Mouse (Mus musculus): ENCODE results near the gene Snx25. TPM values are rescaled to one million over a fixed set of nuclear protein-coding genes. Genes with fewer than 3 reads are reported as not detected.

Gene Snx25
- polyA plus RNA-seq, 1 experiment from 2014 or later = 4.8 TPM

DNA sequence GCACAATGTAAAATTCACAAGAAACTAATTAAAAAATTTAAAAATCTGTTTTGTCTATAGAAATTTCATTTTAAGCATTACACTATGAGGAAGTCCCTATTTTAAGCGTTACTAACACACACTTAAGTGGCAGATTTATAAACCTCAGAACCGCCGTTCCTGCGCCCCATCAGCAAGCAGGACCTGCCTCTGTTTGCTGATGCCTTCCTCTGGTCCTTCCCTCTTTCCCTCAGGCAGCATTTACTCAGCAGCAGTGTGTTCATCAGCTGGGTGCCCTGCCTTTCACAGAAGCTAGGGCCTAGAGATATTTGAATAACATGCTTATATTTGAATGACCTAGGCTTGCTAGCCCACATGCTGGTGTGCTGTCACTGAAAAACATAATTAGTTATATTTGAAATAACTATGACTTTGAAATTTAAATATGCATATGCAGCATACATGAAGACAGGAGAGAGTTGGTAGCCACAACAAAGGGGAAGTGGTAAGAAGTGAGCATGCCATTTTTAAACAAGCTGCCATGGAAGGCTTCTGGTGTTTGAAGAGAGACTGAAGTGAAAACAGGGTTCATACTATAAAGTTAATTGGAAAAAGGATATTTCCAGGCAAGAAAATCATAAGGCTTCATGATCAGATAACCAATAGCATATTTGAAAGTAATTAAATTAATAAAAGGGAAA, 161.2 kb downstream of the Snx25 start:
- Histone ChIP-seq H3K4me3 (ENCODE audit: low read length) (no peak overlapping the region), H3K27ac (ENCODE audit: low read length) (no peak overlapping the region), H3K9me3 (replicated peaks; ENCODE audit: control insufficient read depth, low read length) (no peaks in the 10 kb centered on the region), H3K9ac (ENCODE audit: low read length) (no peak overlapping the region), H3K4me2 (ENCODE audit: low read depth, low read length) (no peak overlapping the region), H3K27me3 (ENCODE audit: control insufficient read depth, insufficient read depth, low read length) (no peaks in the 10 kb centered on the region), H3K4me1 (ENCODE audit: control insufficient read depth, insufficient read depth, low read length) (no peaks in the 10 kb centered on the region), H3K36me3 (ENCODE audit: control insufficient read depth, insufficient read depth) (peaks cover 18% of the 10 kb centered on the region)
- 92% methylated on average over 4 of the region's 4 CpGs for WGBS
- ATAC-seq (replicated peaks; ENCODE audit: extremely low read depth, insufficient read depth, low FRiP score) = no peak

DNA sequence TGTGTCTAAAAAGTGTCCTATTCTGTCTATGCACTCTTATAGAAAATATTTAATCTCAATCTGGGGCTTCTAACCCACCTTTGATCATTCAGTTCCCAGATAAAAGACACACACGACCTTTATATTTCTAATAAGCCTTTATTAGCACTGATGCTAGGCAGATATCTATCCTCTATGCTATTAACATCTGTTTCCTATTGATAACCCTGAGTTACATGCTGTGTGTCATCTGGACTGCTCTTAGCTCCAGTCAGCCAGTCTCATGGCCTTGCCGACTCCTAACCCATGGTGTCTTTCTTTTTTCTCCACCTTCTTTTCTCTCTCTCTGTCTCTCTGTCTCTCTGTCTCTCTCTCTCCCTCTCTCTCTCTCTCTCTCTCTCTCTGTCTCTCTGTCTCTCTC, 163.8 kb downstream of the Snx25 start:
- no peak for ATAC-seq (replicated peaks; ENCODE audit: extremely low read depth, insufficient read depth, low FRiP score)
- Histone ChIP-seq H3K36me3 (ENCODE audit: control insufficient read depth, insufficient read depth) (peaks cover 19% of the 10 kb centered on the region; the same call in 1 of the 2 replicates), H3K9me3 (replicated peaks; ENCODE audit: control insufficient read depth, low read length) (no peaks in the 10 kb centered on the region), H3K9ac (ENCODE audit: low read length) (no peak overlapping the region), H3K27me3 (ENCODE audit: control insufficient read depth, insufficient read depth, low read length) (no peaks in the 10 kb centered on the region), H3K27ac (ENCODE audit: low read length) (no peak overlapping the region), H3K4me2 (ENCODE audit: low read depth, low read length) (no peak overlapping the region), H3K4me3 (ENCODE audit: low read length) (no peak overlapping the region), H3K4me1 (ENCODE audit: control insufficient read depth, insufficient read depth, low read length) (no peaks in the 10 kb centered on the region)
- WGBS = 49% methylated on average over 2 of the region's 2 CpGs

GRCm38 (mm10) chr8:45986665-45987064, 165.3 kb downstream of the Snx25 start:
- no peak overlapping the region for H3K27ac ChIP-seq (ENCODE audit: low read length)
- 60% methylated on average over 3 of the region's 3 CpGs for WGBS
- no peak for ATAC-seq (replicated peaks; ENCODE audit: extremely low read depth, insufficient read depth, low FRiP score)
- no peaks in the 10 kb centered on the region for H3K4me1 ChIP-seq (ENCODE audit: control insufficient read depth, insufficient read depth, low read length)
- no peaks in the 10 kb centered on the region for H3K9me3 ChIP-seq (replicated peaks; ENCODE audit: control insufficient read depth, low read length)
- no peaks in the 10 kb centered on the region for H3K27me3 ChIP-seq (ENCODE audit: control insufficient read depth, insufficient read depth, low read length)
- no peak overlapping the region for H3K4me3 ChIP-seq (ENCODE audit: low read length)
- no peak overlapping the region for H3K4me2 ChIP-seq (ENCODE audit: low read depth, low read length)
- H3K9ac ChIP-seq (ENCODE audit: low read length) = no peak overlapping the region
- H3K36me3 ChIP-seq (ENCODE audit: control insufficient read depth, insufficient read depth) = peaks cover 21% of the 10 kb centered on the region; the same call in 1 of the 2 replicates

Other genes starting within 250 kb of the Snx25 start
- 0.16 TPM in 1 of 2 replicates, not detected in the other for gene Ccdc110, start 217.5 kb downstream of the Snx25 start, polyA plus RNA-seq (2015; fragmentation: Nextera tagmentation; extraction: Ambion mirVana)
- 3.1 and 3.8 TPM in 2 replicates for gene 1700029J07Rik, start 176.9 kb downstream of the Snx25 start, polyA plus RNA-seq (2015; fragmentation: Nextera tagmentation; extraction: Ambion mirVana)
- 46.6 and 51.2 TPM in 2 replicates for gene Ufsp2, start 176.6 kb downstream of the Snx25 start, polyA plus RNA-seq (2015; fragmentation: Nextera tagmentation; extraction: Ambion mirVana)
- 0.76 and 1.3 TPM in 2 replicates for gene Lrp2bp, start 152.9 kb downstream of the Snx25 start, polyA plus RNA-seq (2015; fragmentation: Nextera tagmentation; extraction: Ambion mirVana)
- 24.7 and 26.1 TPM in 2 replicates for gene Ankrd37, start 146.5 kb downstream of the Snx25 start, polyA plus RNA-seq (2015; fragmentation: Nextera tagmentation; extraction: Ambion mirVana)
- 16.8 and 16.9 TPM in 2 replicates for gene Cfap97, start 388 bp downstream of the Snx25 start, polyA plus RNA-seq (2015; fragmentation: Nextera tagmentation; extraction: Ambion mirVana)
- gene Slc25a4, start 59.1 kb upstream of the Snx25 start, polyA plus RNA-seq (2015; fragmentation: Nextera tagmentation; extraction: Ambion mirVana) = 2,893 and 2,917 TPM in 2 replicates
- gene Helt, start 142.5 kb upstream of the Snx25 start, polyA plus RNA-seq (2015; fragmentation: Nextera tagmentation; extraction: Ambion mirVana) = not detected in 2 replicates